Mouse (Mus musculus): Measurements from ENCODE around the gene Il1f6.

GRCm38 (mm10) chr2:24227191-24227590 is 12.0 kb downstream of the Il1f6 start:
- TF ChIP-seq POLR2A (IDR thresholded peaks at IDR 0.05; ENCODE audit: insufficient read depth, low read depth, low read length): no peak
- no peak for TF ChIP-seq EP300 (IDR thresholded peaks at IDR 0.05; ENCODE audit: insufficient read depth, low read depth, low read length)
- TF ChIP-seq CTCF (IDR thresholded peaks at IDR 0.05): no peak
